Mouse (Mus musculus): ENCODE measurements at regions not wholly inside any gene's neighbourhood (a gene's known extent, or its start where the extent isn't known, plus 50 kb on each side); places are given as distances from the start of the nearest gene placed in this dataset.

DNA sequence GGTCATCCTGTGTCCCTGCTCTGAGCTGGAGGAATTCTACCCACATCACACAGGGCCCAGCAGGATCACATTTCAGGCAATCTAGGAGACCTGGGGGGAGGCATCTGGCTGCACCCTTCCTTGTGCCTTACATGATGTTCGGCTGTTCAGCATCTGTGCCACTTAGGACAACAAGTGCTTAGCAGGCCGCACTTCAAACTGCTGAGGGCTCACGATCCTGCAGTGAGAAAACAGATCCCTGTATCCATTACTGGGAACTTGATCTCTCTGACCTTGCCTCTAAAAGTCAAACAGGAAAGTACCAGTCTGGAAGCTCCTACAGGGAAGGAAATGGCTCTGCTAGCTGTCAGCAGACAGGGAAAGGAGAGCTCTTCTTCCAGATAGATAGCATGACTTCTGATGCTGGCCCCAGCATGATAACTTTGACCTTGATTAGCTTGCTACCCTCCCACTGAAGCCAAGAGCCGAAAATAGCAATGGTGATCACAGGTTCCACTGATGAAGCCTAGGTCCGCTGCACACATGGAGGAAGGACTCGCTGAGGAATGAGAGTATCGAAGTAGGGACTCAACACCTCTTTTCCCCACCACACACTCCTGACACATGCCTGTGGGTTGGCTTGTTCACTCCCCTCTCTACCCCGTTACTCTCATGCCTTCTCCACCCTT is 170.7 kb upstream of the Irx1 start:
- Histone ChIP-seq H3K9ac (ENCODE audit: low read depth, low read length) (no peak overlapping the region), H3K27ac (ENCODE audit: low read depth, low read length) (no peak overlapping the region), H3K4me2 (replicated peaks; ENCODE audit: low read depth, low read length) (no peak overlapping the region), H3K4me3 (ENCODE audit: low read length) (no peak overlapping the region), H3K9me3 (ENCODE audit: control insufficient read depth, low read length) (no peaks in the 10 kb centered on the region), H3K27me3 (ENCODE audit: control insufficient read depth, insufficient read depth, low read length) (no peaks in the 10 kb centered on the region), H3K36me3 (ENCODE audit: control insufficient read depth, insufficient read depth, low read length) (no peaks in the 10 kb centered on the region), H3K4me1 (ENCODE audit: control insufficient read depth, insufficient read depth, low read length) (no peaks in the 10 kb centered on the region)
- WGBS, result 26% methylated on average over 8 of the region's 8 CpGs
- ATAC-seq (ENCODE audit: low FRiP score, low TSS enrichment), result peak; percentile 66; the same call in 1 of the 2 replicates

GRCm38 (mm10) chr13:72166225-72166624 is 202.7 kb upstream of the Irx1 start:
- H3K27me3 ChIP-seq (ENCODE audit: control insufficient read depth, insufficient read depth, low read length), result peaks cover 2% of the 10 kb centered on the region; the same call in 1 of the 2 replicates
- H3K4me2 ChIP-seq (replicated peaks; ENCODE audit: low read depth, low read length), result no peak overlapping the region
- H3K27ac ChIP-seq (ENCODE audit: low read depth, low read length), result no peak overlapping the region
- no peak for ATAC-seq (ENCODE audit: low FRiP score, low TSS enrichment)
- no peaks in the 10 kb centered on the region for H3K36me3 ChIP-seq (ENCODE audit: control insufficient read depth, insufficient read depth, low read length)
- no peaks in the 10 kb centered on the region for H3K4me1 ChIP-seq (ENCODE audit: control insufficient read depth, insufficient read depth, low read length)
- WGBS, result 60% methylated on average over 2 of the region's 2 CpGs
- H3K9me3 ChIP-seq (ENCODE audit: control insufficient read depth, low read length), result peaks cover 4% of the 10 kb centered on the region; the same call in 1 of the 2 replicates
- no peak overlapping the region for H3K9ac ChIP-seq (ENCODE audit: low read depth, low read length)
- no peak overlapping the region for H3K4me3 ChIP-seq (ENCODE audit: low read length)

DNA sequence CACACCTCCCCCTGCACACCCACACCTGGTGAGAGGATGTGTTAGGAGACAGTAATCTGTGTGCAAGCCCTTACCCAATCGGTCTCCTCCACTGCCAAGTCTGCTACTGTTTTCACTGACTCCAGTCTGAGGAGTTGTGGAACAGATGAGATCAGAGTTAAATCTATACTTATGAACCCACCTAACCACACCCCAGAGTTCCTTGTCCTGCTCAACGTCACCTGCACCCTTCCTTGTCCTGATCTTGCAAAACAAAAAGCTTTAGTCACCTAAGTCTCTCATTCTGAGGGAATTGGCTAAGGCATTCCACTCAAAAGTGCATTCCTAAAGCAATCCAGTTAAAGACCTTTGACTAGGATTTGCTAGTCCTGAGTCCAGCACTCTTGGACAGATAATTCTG is 203.9 kb upstream of the Irx1 start:
- H3K27me3 ChIP-seq (ENCODE audit: control insufficient read depth, insufficient read depth, low read length), result peaks cover 2% of the 10 kb centered on the region; the same call in 1 of the 2 replicates
- H3K36me3 ChIP-seq (ENCODE audit: control insufficient read depth, insufficient read depth, low read length), result no peaks in the 10 kb centered on the region
- no peak overlapping the region for H3K9ac ChIP-seq (ENCODE audit: low read depth, low read length)
- H3K4me3 ChIP-seq (ENCODE audit: low read length), result no peak overlapping the region
- H3K9me3 ChIP-seq (ENCODE audit: control insufficient read depth, low read length), result peaks cover 4% of the 10 kb centered on the region; the same call in 1 of the 2 replicates
- no peak for ATAC-seq (ENCODE audit: low FRiP score, low TSS enrichment)
- H3K4me2 ChIP-seq (replicated peaks; ENCODE audit: low read depth, low read length), result no peak overlapping the region
- WGBS, result 88% methylated on average over 2 of the region's 2 CpGs
- no peak overlapping the region for H3K27ac ChIP-seq (ENCODE audit: low read depth, low read length)
- H3K4me1 ChIP-seq (ENCODE audit: control insufficient read depth, insufficient read depth, low read length), result no peaks in the 10 kb centered on the region

DNA sequence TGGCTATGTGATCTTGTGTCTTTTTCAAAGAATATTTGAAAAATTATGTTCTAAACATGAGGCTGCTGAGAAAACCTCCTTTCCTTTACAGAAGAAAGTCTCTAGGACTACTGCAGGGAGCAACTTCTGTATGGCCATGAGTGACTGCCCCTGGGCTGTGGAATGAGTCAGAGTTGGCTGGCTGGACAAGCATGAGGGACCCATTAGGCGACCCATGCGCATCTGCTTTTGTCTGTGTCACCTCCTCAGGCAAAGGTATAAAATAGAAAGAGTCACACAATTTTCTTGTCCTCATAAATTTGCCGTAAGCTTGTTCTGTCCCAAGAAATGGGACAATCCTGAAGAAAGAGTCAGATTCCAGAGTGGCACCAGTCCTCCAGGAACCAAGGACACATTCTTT is 220.1 kb upstream of the Irx1 start:
- Histone ChIP-seq H3K9ac (ENCODE audit: low read depth, low read length) (no peak overlapping the region), H3K9me3 (ENCODE audit: control insufficient read depth, low read length) (no peaks in the 10 kb centered on the region), H3K4me1 (ENCODE audit: control insufficient read depth, insufficient read depth, low read length) (no peaks in the 10 kb centered on the region), H3K36me3 (ENCODE audit: control insufficient read depth, insufficient read depth, low read length) (no peaks in the 10 kb centered on the region), H3K27me3 (ENCODE audit: control insufficient read depth, insufficient read depth, low read length) (no peaks in the 10 kb centered on the region), H3K4me3 (ENCODE audit: low read length) (no peak overlapping the region), H3K27ac (ENCODE audit: low read depth, low read length) (no peak overlapping the region), H3K4me2 (replicated peaks; ENCODE audit: low read depth, low read length) (no peak overlapping the region)
- WGBS, result 89% methylated on average over 3 of the region's 3 CpGs
- no peak for ATAC-seq (ENCODE audit: low FRiP score, low TSS enrichment)

- Histone ChIP-seq H3K27ac (ENCODE audit: low read depth, low read length) (no peak overlapping the region), H3K27me3 (ENCODE audit: control insufficient read depth, insufficient read depth, low read length) (no peaks in the 10 kb centered on the region), H3K4me1 (ENCODE audit: control insufficient read depth, insufficient read depth, low read length) (no peaks in the 10 kb centered on the region), H3K9me3 (ENCODE audit: control insufficient read depth, low read length) (no peaks in the 10 kb centered on the region), H3K4me2 (replicated peaks; ENCODE audit: low read depth, low read length) (no peak overlapping the region), H3K36me3 (ENCODE audit: control insufficient read depth, insufficient read depth, low read length) (no peaks in the 10 kb centered on the region), H3K4me3 (ENCODE audit: low read length) (no peak overlapping the region), H3K9ac (ENCODE audit: low read depth, low read length) (no peak overlapping the region)
- WGBS, result 80% methylated on average over 15 of the region's 15 CpGs
- ATAC-seq (ENCODE audit: low FRiP score, low TSS enrichment), result no peak
Measured at GRCm38 (mm10) chr13:72184116-72184845, 220.8 kb upstream of the Irx1 start.

DNA sequence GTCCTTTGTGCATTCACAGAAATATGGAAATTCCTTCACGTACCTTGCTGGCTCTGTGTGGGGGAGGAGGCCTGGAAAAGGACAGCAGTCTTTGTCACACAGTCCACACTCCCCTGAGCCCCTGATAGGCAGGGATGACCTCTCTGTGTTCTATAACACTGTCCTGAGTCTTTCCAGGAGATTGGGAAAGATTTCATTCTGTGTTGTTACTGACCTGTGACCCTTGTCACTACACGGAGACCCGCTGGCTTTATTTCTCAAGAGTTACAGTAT is 221.3 kb upstream of the Irx1 start:
- no peak overlapping the region for H3K4me2 ChIP-seq (replicated peaks; ENCODE audit: low read depth, low read length)
- H3K4me1 ChIP-seq (ENCODE audit: control insufficient read depth, insufficient read depth, low read length), result no peaks in the 10 kb centered on the region
- no peaks in the 10 kb centered on the region for H3K27me3 ChIP-seq (ENCODE audit: control insufficient read depth, insufficient read depth, low read length)
- no peak overlapping the region for H3K27ac ChIP-seq (ENCODE audit: low read depth, low read length)
- 82% methylated on average over 3 of the region's 3 CpGs for WGBS
- no peak for ATAC-seq (ENCODE audit: low FRiP score, low TSS enrichment)
- no peak overlapping the region for H3K9ac ChIP-seq (ENCODE audit: low read depth, low read length)
- no peaks in the 10 kb centered on the region for H3K36me3 ChIP-seq (ENCODE audit: control insufficient read depth, insufficient read depth, low read length)
- no peaks in the 10 kb centered on the region for H3K9me3 ChIP-seq (ENCODE audit: control insufficient read depth, low read length)
- H3K4me3 ChIP-seq (ENCODE audit: low read length), result no peak overlapping the region

DNA sequence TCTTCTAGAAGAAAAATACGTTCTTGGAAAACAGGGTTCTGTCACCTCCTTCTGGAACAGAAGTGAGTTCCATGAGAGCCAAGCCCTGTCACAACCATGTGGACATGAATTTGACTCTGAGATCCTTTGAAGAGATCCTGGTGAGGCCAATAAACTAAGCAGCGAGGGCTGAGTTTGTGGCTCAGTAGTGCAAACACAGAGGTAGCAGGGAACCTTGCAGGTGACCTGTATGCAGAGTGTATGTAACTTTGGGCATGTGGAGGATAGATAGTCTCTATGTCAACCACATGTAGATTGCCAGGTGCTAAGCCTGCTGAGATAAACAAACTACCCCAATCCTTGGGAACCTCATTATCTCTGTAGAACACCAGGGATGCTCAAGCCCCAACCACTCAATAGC is 232.4 kb upstream of the Irx1 start:
- Histone ChIP-seq H3K9me3 (ENCODE audit: control insufficient read depth, low read length) (no peaks in the 10 kb centered on the region), H3K27me3 (ENCODE audit: control insufficient read depth, insufficient read depth, low read length) (no peaks in the 10 kb centered on the region), H3K36me3 (ENCODE audit: control insufficient read depth, insufficient read depth, low read length) (no peaks in the 10 kb centered on the region), H3K9ac (ENCODE audit: low read depth, low read length) (no peak overlapping the region), H3K27ac (ENCODE audit: low read depth, low read length) (no peak overlapping the region), H3K4me3 (ENCODE audit: low read length) (no peak overlapping the region), H3K4me2 (replicated peaks; ENCODE audit: low read depth, low read length) (no peak overlapping the region), H3K4me1 (ENCODE audit: control insufficient read depth, insufficient read depth, low read length) (peaks cover 5% of the 10 kb centered on the region; the same call in 1 of the 2 replicates)
- no peak for ATAC-seq (ENCODE audit: low FRiP score, low TSS enrichment)
- 88% methylated on average over 2 of the region's 2 CpGs for WGBS

- H3K4me1 ChIP-seq (ENCODE audit: control insufficient read depth, insufficient read depth, low read length), result peaks cover 5% of the 10 kb centered on the region; the same call in 1 of the 2 replicates
- H3K9me3 ChIP-seq (ENCODE audit: control insufficient read depth, low read length), result no peaks in the 10 kb centered on the region
- H3K27ac ChIP-seq (ENCODE audit: low read depth, low read length), result no peak overlapping the region
- no peak overlapping the region for H3K9ac ChIP-seq (ENCODE audit: low read depth, low read length)
- peak; percentile 66 for ATAC-seq (ENCODE audit: low FRiP score, low TSS enrichment)
- no peak overlapping the region for H3K4me2 ChIP-seq (replicated peaks; ENCODE audit: low read depth, low read length)
- no peak overlapping the region for H3K4me3 ChIP-seq (ENCODE audit: low read length)
- no peaks in the 10 kb centered on the region for H3K36me3 ChIP-seq (ENCODE audit: control insufficient read depth, insufficient read depth, low read length)
- H3K27me3 ChIP-seq (ENCODE audit: control insufficient read depth, insufficient read depth, low read length), result no peaks in the 10 kb centered on the region
- WGBS, result 41% methylated on average over 22 of the region's 22 CpGs
Measured at GRCm38 (mm10) chr13:72198341-72199105, 235.0 kb upstream of the Irx1 start.

DNA sequence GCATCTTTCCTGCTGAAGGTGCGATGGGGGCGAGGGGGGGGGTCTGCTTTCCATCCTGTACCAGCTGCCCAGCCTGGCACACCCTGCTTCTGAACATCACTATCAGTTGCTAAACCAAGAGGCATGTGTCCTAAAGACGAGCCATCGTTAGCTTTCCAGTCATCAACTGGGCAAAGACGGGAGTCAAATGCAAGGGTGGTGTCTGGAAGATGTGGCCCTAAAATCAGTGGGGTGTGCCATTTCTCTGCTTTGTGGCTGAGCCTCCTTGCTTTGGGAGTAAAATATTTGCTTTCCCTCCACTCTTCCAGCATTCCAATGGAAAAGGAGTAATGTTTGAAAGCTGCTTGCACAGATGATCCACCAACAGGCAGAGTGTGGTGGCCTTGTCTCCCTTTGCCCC is 246.0 kb upstream of the Irx1 start:
- H3K4me1 ChIP-seq (ENCODE audit: control insufficient read depth, insufficient read depth, low read length), result 0 out of 2 replicates have a peak, but pooled peaks cover 6% of the 10 kb centered on the region
- H3K36me3 ChIP-seq (ENCODE audit: control insufficient read depth, insufficient read depth, low read length), result no peaks in the 10 kb centered on the region
- no peaks in the 10 kb centered on the region for H3K9me3 ChIP-seq (ENCODE audit: control insufficient read depth, low read length)
- no peak overlapping the region for H3K4me2 ChIP-seq (replicated peaks; ENCODE audit: low read depth, low read length)
- H3K9ac ChIP-seq (ENCODE audit: low read depth, low read length), result no peak overlapping the region
- no peak overlapping the region for H3K27ac ChIP-seq (ENCODE audit: low read depth, low read length)
- no peak for ATAC-seq (ENCODE audit: low FRiP score, low TSS enrichment)
- H3K4me3 ChIP-seq (ENCODE audit: low read length), result no peak overlapping the region
- no peaks in the 10 kb centered on the region for H3K27me3 ChIP-seq (ENCODE audit: control insufficient read depth, insufficient read depth, low read length)
- 63% methylated on average over 5 of the region's 5 CpGs for WGBS

All from kidney, embryonic 14.5 days (tissue).